Mouse (Mus musculus) MEL (cell line): Measurements from ENCODE around the gene Cux1. TPM values are rescaled to one million over a fixed set of nuclear protein-coding genes. Genes with fewer than 3 reads are reported as not detected.

ENCODE experiments used
- DNase-seq: peaks from one replicate; pipeline ENCODE4 v3.0.0; 2011; ENCODE audit warnings: low read depth, low spot score
- H3K27ac ChIP-seq: 2 replicates; pipeline ENCODE4 v1.5.1; 2012; ENCODE audit warnings: low read depth, mild to moderate bottlenecking, control low read depth, low read length, moderate library complexity; ENCODE audit not compliant: control insufficient read depth
- H3K27me3 ChIP-seq, 2 experiments: fragments of 150-350 bp in 1 of 2; sonication (generic) in 1 of 2; 2 replicates each; pipeline ENCODE4 v1.6.1; 2012; ENCODE audit warnings: low read length in 2 of 2, mild to moderate bottlenecking in 2 of 2, improper control_type of control experiment in 1 of 2, moderate library complexity in 1 of 2; ENCODE audit not compliant: insufficient read depth in 2 of 2, control insufficient read depth in 1 of 2
- H3K36me3 ChIP-seq, 2 experiments: 2 replicates each; pipeline ENCODE4 v1.6.1; 2012 to 2014; ENCODE audit warnings: low read length in 2 of 2, improper control_type of control experiment in 1 of 2, inconsistent platforms in 1 of 2, mild to moderate bottlenecking in 1 of 2; ENCODE audit not compliant: insufficient read depth in 2 of 2, control insufficient read depth in 1 of 2
- H3K4me1 ChIP-seq, 2 experiments: fragments of 150-350 bp in 1 of 2; sonication (generic) in 1 of 2; 2 replicates each; pipeline ENCODE4 v1.6.1; 2012; ENCODE audit warnings: low read length in 2 of 2, improper control_type of control experiment in 1 of 2, mild to moderate bottlenecking in 1 of 2; ENCODE audit not compliant: insufficient read depth in 2 of 2, control insufficient read depth in 1 of 2
- H3K4me3 ChIP-seq, 2 experiments: fragments of 150-350 bp in 1 of 2; sonication (generic) in 1 of 2; 2 replicates each; pipeline ENCODE4 v1.5.1; 2012; ENCODE audit warnings: low read depth in 2 of 2, low read length in 2 of 2, mild to moderate bottlenecking in 2 of 2, moderate library complexity in 2 of 2, control low read depth in 1 of 2, improper control_type of control experiment in 1 of 2; ENCODE audit not compliant: control insufficient read depth in 1 of 2, insufficient read depth in 1 of 2
- H3K79me2 ChIP-seq: 2 replicates; pipeline ENCODE4 v1.6.1; 2012; ENCODE audit warnings: mild to moderate bottlenecking, low read length, moderate library complexity; ENCODE audit not compliant: control insufficient read depth, poor library complexity, insufficient read depth
- H3K9ac ChIP-seq: 2 replicates; pipeline ENCODE4 v1.6.1; 2012; ENCODE audit warnings: low read depth, mild to moderate bottlenecking, control low read depth, low read length, moderate library complexity; ENCODE audit not compliant: control insufficient read depth, poor library complexity, severe bottlenecking
- H3K9me3 ChIP-seq: fragments of 150-350 bp; sonication (generic); replicated peaks from 2 replicates; pipeline ENCODE4 v1.6.1; 2012; ENCODE audit warnings: mild to moderate bottlenecking, low read length, improper control_type of control experiment, moderate library complexity; ENCODE audit not compliant: insufficient read depth
- CHD1 ChIP-seq: IDR thresholded peaks from 2 replicates; pipeline ENCODE4 v1.6.1; 2012; ENCODE audit warnings: low read depth, mild to moderate bottlenecking, inconsistent platforms, low read length, improper control_type of control experiment
- CTCF ChIP-seq, 3 experiments: IDR thresholded peaks in 2 of 3; conservative IDR thresholded peaks in 1 of 3; 2 replicates each; pipeline ENCODE4 v1.5.1; 2011 to 2012; ENCODE audit warnings: low read length in 3 of 3, low read depth in 2 of 3, mild to moderate bottlenecking in 2 of 3, improper control_type of control experiment in 1 of 3, inconsistent platforms in 1 of 3, mixed read lengths in 1 of 3, moderate library complexity in 1 of 3; ENCODE audit not compliant: control insufficient read depth in 1 of 3, insufficient read depth in 1 of 3, poor library complexity in 1 of 3, severe bottlenecking in 1 of 3
- E2F4 ChIP-seq: IDR thresholded peaks from 2 replicates; pipeline ENCODE4 v1.6.1; 2011; ENCODE audit warnings: low read depth, low read length, improper control_type of control experiment, borderline replicate concordance
- ELF1 ChIP-seq: IDR thresholded peaks from 2 replicates; pipeline ENCODE4 v1.6.1; 2014; ENCODE audit warnings: low read depth, mild to moderate bottlenecking, inconsistent platforms, low read length, improper control_type of control experiment, moderate library complexity
- ETS1 ChIP-seq: IDR thresholded peaks from 2 replicates; pipeline ENCODE4 v1.6.1; 2012; ENCODE audit warnings: low read depth, mild to moderate bottlenecking, inconsistent platforms, low read length, improper control_type of control experiment, moderate library complexity
- GATA1 ChIP-seq: IDR thresholded peaks from 2 replicates; pipeline ENCODE4 v1.6.1; 2011; ENCODE audit warnings: low read depth, low read length, improper control_type of control experiment
- KAT2A ChIP-seq: conservative IDR thresholded peaks from 2 replicates; pipeline ENCODE4 v1.6.1; 2012; ENCODE audit warnings: low read depth, low read length, improper control_type of control experiment, inconsistent platforms
- MAX ChIP-seq: IDR thresholded peaks from 2 replicates; pipeline ENCODE4 v1.6.1; 2011; ENCODE audit warnings: low read length, improper control_type of control experiment
- MAZ ChIP-seq: IDR thresholded peaks from 2 replicates; pipeline ENCODE4 v1.6.1; 2012; ENCODE audit warnings: low read depth, mild to moderate bottlenecking, inconsistent platforms, low read length, improper control_type of control experiment
- NELFE ChIP-seq: IDR thresholded peaks from 2 replicates; pipeline ENCODE4 v1.6.1; 2011; ENCODE audit warnings: low read depth, low read length, improper control_type of control experiment
- RAD21 ChIP-seq: IDR thresholded peaks from 2 replicates; pipeline ENCODE4 v1.6.1; 2011; ENCODE audit warnings: mild to moderate bottlenecking, low read depth, low read length, improper control_type of control experiment
- SMC3 ChIP-seq: IDR thresholded peaks from 2 replicates; pipeline ENCODE4 v1.6.1; 2011; ENCODE audit warnings: low read depth, low read length, improper control_type of control experiment
- USF2 ChIP-seq, 2 experiments: IDR thresholded peaks; 2 replicates each; pipeline ENCODE4 v1.6.1; 2011 to 2012; ENCODE audit warnings: improper control_type of control experiment in 2 of 2, low read length in 2 of 2, borderline replicate concordance in 1 of 2, inconsistent platforms in 1 of 2, low read depth in 1 of 2, mild to moderate bottlenecking in 1 of 2; ENCODE audit not compliant: insufficient read depth in 1 of 2
- ZC3H11A ChIP-seq: IDR thresholded peaks from 2 replicates; pipeline ENCODE4 v1.6.1; 2012; ENCODE audit warnings: low read depth, mild to moderate bottlenecking, inconsistent platforms, low read length, improper control_type of control experiment
- polyA plus RNA-seq, 2 experiments: library from polyadenylated mRNA; stranded (reverse) in 1 of 2; unstranded in 1 of 2; fragments of >175 nt in 1 of 2; fragments of >200 nt in 1 of 2; gene quantifications; 2 replicates each; pipeline versions ENCODE4 v1.2.1 to v1.2.4; 2012; ENCODE audit warnings: low replicate concordance in 2 of 2, low read depth in 1 of 2; ENCODE audit not compliant: insufficient read length in 2 of 2, insufficient read depth in 1 of 2, missing spikeins in 1 of 2
- total RNA-seq: library from RNA; depleted of rRNA; stranded (reverse); fragments of 300-350 nt; gene quantifications from 2 replicates; pipeline ENCODE4 v1.2.3, GENCODE M21; 2012

Cux1 gene
- total and polyA plus RNA-seq, 3 experiments = 71.1 to 104 TPM; not detected in 1

DNA sequence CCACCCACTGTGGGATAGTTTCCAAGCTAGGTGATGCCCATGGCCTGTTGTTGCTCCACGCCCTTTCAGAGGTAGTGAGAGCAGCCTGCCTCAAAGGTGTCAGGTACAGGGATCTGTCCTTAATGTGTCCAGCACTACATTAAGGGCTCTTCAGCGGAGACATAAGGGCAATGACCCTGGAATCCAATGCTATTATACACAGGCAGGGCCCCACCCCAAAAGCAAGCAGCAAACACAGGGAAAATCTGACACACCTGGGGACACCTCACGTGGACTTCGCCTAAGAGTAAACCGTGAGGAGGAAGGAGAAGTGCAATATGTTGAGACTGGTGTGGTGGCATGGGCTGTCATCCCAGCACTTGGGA, 40.8 kb downstream of the Cux1 start:
- DNase-seq = no peak
- Histone ChIP-seq H3K9ac (no peak overlapping the region), H3K27me3 (no peaks in the 10 kb centered on the region), H3K9me3 (no peaks in the 10 kb centered on the region), H3K79me2 (peaks cover 83% of the 10 kb centered on the region), H3K4me3 (no peak overlapping the region), H3K4me1 (peaks cover 6 to 21% of the 10 kb centered on the region in 2 experiments; a peak in 3 of 4 replicates)
- no peak for TF ChIP-seq MAX
- TF ChIP-seq ETS1 = no peak
- TF ChIP-seq, all 39 proteins: peak for 0
- Histone ChIP-seq H3K36me3 (peaks cover 22% of the 10 kb centered on the region in 2 experiments), H3K27ac (no peak overlapping the region)

DNA sequence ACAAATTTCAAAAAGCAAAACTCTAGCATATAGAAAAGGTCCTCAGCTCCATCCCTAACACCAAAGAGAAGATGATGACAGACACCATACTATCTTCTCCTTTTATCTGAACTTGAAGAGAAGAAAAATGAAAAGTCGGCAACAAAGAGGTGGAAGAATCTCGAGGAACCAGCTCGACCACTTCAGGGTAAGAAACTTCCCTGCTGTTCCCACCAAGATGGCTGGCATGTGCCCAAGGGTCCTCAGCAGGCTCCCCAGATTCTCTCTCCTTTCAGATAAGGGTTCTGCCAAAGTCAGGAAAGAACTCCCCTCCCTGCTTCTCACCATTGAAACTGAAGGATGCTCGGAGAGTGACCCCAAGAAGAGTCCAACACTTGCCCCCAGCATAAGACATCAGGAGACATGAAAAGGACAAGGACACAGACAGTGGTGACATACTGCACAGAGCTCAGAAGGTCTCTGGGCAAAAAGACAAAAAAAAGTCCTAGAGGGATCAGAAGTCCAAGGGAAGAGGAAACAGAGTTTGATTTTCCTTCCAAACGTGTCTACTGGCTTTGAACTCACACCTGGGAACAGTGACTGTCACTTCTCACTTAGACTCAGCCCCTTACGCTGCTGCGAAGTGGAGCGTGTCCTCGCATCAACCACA, 41.3 kb downstream of the Cux1 start:
- Histone ChIP-seq H3K27ac (no peak overlapping the region), H3K9me3 (no peaks in the 10 kb centered on the region), H3K4me3 (no peak overlapping the region), H3K36me3 (peaks cover 19 to 23% of the 10 kb centered on the region in 2 experiments), H3K4me1 (peaks cover 6 to 18% of the 10 kb centered on the region in 2 experiments; a peak in 3 of 4 replicates), H3K79me2 (peaks cover 79% of the 10 kb centered on the region), H3K9ac (no peak overlapping the region), H3K27me3 (no peaks in the 10 kb centered on the region)
- TF ChIP-seq ELF1 (no peak), KAT2A (no peak), ZC3H11A (no peak), CTCF (IDR thresholded peaks at IDR 0.05 in 2 of 3, conservative IDR thresholded peaks at IDR 0.05 in 1 of 3; ENCODE audit: control insufficient read depth in 1 of 3, insufficient read depth in 1 of 3, low read depth in 2 of 3, low read length in 3 of 3, poor library complexity in 1 of 3, severe bottlenecking in 1 of 3) (no peak), GATA1 (no peak), RAD21 (no peak), MAX (no peak), USF2 (IDR thresholded peaks at IDR 0.05; ENCODE audit: borderline replicate concordance in 1 of 2, insufficient read depth in 1 of 2, low read depth in 1 of 2, low read length in 2 of 2) (no peak), ETS1 (no peak), NELFE (no peak), SMC3 (no peak), E2F4 (no peak), CHD1 (no peak), MAZ (no peak)
- DNase-seq = no peak
